In the genomic region with DNA sequence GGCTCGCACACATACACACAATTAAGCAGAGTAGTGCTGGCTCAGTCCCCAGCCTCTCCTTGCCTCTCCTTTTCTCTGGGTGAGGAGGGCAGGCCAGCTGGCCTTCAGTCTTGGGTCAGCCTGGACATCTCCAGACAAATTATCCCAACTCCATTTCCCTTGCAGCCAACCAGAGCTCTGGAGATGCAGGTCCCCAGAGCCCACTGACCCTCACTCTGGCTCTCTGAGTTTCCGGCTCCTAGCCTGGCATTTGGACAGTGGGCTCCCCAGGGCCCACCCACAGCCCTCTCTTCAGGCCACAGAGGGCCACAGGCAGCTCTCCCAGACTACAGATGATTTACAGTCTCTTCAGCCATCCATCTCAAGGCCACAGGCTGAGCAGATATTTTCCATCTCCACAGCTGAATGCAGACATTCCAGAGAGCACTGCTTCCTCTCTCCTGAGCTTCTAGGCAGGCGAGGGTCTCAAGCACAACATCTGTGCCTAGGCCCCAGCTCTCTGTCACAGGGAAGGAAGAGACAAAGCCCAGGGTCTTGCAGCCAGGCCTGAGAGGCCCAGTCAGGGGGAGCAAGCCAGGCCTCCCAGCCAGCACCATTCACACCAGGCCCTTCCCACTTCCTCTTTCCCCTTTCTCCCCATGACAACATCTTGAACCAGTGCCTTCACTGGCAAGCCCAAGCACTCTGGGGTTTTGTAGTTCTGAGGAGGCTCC, we compare ENCODE assay signal across 8 mouse cellular contexts. TPM values are rescaled to one million over a fixed set of nuclear protein-coding genes. Genes with fewer than 3 reads are reported as not detected.
DNase-seq lines count a peak whose midpoint lies in the region; ATAC-seq and TF ChIP-seq lines count a peak whose summit lies in the region.

No protein-coding gene starts in this region.

- H3K36me3 ChIP-seq in midbrain, embryonic 10.5 days: peaks cover 29% of the 10 kb centered on the region
- no peaks in the 10 kb centered on the region for H3K36me3 ChIP-seq in stomach, postnatal 0 days (ENCODE audit: control insufficient read depth, insufficient read depth, low read length)

- TF ChIP-seq CTCF in stomach, postnatal 0 days (IDR thresholded peaks at IDR 0.05; ENCODE audit: low read depth): no peak

- 42% methylated on average over 3 of the region's 3 CpGs for WGBS in midbrain, embryonic 10.5 days
- WGBS in stomach, postnatal 0 days: 46% methylated on average over 3 of the region's 3 CpGs

- peaks cover 50% of the 10 kb centered on the region for H3K4me1 ChIP-seq in midbrain, embryonic 10.5 days
- H3K4me1 ChIP-seq in stomach, postnatal 0 days (replicated peaks; ENCODE audit: control insufficient read depth, insufficient read depth): peaks cover 7% of the 10 kb centered on the region; the same call in 1 of the 2 replicates

- H3K27me3 ChIP-seq in midbrain, embryonic 10.5 days (ENCODE audit: low read depth, poor library complexity, severe bottlenecking): no peaks in the 10 kb centered on the region
- H3K27me3 ChIP-seq in stomach, postnatal 0 days (ENCODE audit: control insufficient read depth, insufficient read depth, low read length): no peaks in the 10 kb centered on the region

- peak overlapping the region; percentile 91 for H3K27ac ChIP-seq in midbrain, embryonic 10.5 days (replicated peaks)
- peak overlapping the region; percentile 93 for H3K27ac ChIP-seq in stomach, postnatal 0 days (replicated peaks)

- intact Hi-C loops in left cerebral cortex, postnatal 25 days (cut with DNase I): no loop called here

- peak overlapping the region; percentile 31 for H3K4me3 ChIP-seq in midbrain, embryonic 10.5 days
- H3K4me3 ChIP-seq in stomach, postnatal 0 days (ENCODE audit: low read depth, low read length): no peak overlapping the region

- 0 out of 2 replicates have a peak overlapping the region, but pooled peaks have one; percentile 23 for H3K9ac ChIP-seq in stomach, postnatal 0 days (ENCODE audit: low read length)

- ATAC-seq in hematopoietic stem cell, adult 5-6 weeks (replicated peaks in 1 of 2; ENCODE audit: insufficient read depth in 1 of 2, low FRiP score in 2 of 2, low TSS enrichment in 1 of 2, low read depth in 1 of 2, poor library complexity in 2 of 2, severe bottlenecking in 2 of 2): peak; percentile 87 to 93
- ATAC-seq in stomach, postnatal 0 days (ENCODE audit: low FRiP score, low TSS enrichment): peak; percentile 79; the same call in 1 of the 2 replicates

- no peak for TF ChIP-seq EP300 in stomach, postnatal 0 days (optimal IDR thresholded peaks at IDR 0.05)

- H3K4me2 ChIP-seq in stomach, postnatal 0 days (replicated peaks; ENCODE audit: low read depth): peak overlapping the region; percentile 15; the same call in 1 of the 2 replicates

- DNase-seq in ZHBTc4 (ENCODE audit: low read depth, low spot score): peak; percentile 56
- peak; percentile 64 for DNase-seq in brain, embryonic 18.5 days (ENCODE audit: low read depth, low spot score)
- DNase-seq in frontal cortex, postnatal 14 days (ENCODE audit: low spot score in 2 of 2): peak; percentile 40 to 54
- DNase-seq in left cerebral cortex, postnatal 25 days (ENCODE audit: low spot score in 2 of 2): peak; percentile 34 to 84
- DNase-seq in midbrain, embryonic 10.5 days (ENCODE audit: low spot score): peak; percentile 80
- peak; percentile 64 for DNase-seq in stomach, postnatal 0 days (ENCODE audit: low spot score)
- no peak for DNase-seq in B cell, adult 2 months

- no peaks in the 10 kb centered on the region for H3K9me3 ChIP-seq in midbrain, embryonic 10.5 days (replicated peaks)
- H3K9me3 ChIP-seq in stomach, postnatal 0 days (ENCODE audit: control insufficient read depth, low read length): no peaks in the 10 kb centered on the region

RNA-seq across cellular contexts. Expression of gene Gli2, which starts 19.8 kb away (rescaled TPM):
- total RNA-seq in hematopoietic stem cell, adult 5-6 weeks (2017): not detected in 2 replicates
- 1 to 10 TPM; 2.7 to 3.4 TPM for total RNA-seq in left cerebral cortex, postnatal 25 days (2021)
- polyA plus RNA-seq in midbrain, embryonic 10.5 days (2016; fragmentation: Nextera tagmentation; extraction: Ambion mirVana): 8.9 and 9.9 TPM in 2 replicates
- polyA plus RNA-seq in stomach, postnatal 0 days (2015; fragmentation: Nextera tagmentation; extraction: Ambion mirVana): 1.8 and 2.0 TPM in 2 replicates

Comparison
In these comparisons a context has a peak if more than half of its experiments do, and no peak if none do; other contexts are left out.
1. DNase-seq: peak in ZHBTc4 (single experiment), brain, embryonic 18.5 days (single experiment), frontal cortex, postnatal 14 days (2 of 2), left cerebral cortex, postnatal 25 days (2 of 2), midbrain, embryonic 10.5 days (single experiment) and stomach, postnatal 0 days (single experiment); none in B cell, adult 2 months (0 of 2).